Mouse (Mus musculus) limb, embryonic 15.5 days (tissue): ENCODE data around the gene Amer2. TPM values are rescaled to one million over a fixed set of nuclear protein-coding genes. Genes with fewer than 3 reads are reported as not detected.

Experiments
- ATAC-seq: fragments of 200-750 bp; cut with Nextera tagmentation; 2 replicates; pipeline ENCODE4 v1.8.0; 2017; ENCODE audit warnings: low read depth, moderate TSS enrichment; ENCODE audit not compliant: insufficient number of reproducible peaks, low FRiP score, low TSS enrichment
- H3K27ac ChIP-seq: fragments of 300-500 bp; sonication (generic); 2 replicates; pipeline ENCODE4 v1.5.1; 2015; ENCODE audit warnings: moderate library complexity, mild to moderate bottlenecking, inconsistent platforms
- H3K27me3 ChIP-seq: fragments of 300-500 bp; sonication (generic); 2 replicates; pipeline ENCODE4 v1.6.1; 2015; ENCODE audit warnings: inconsistent platforms
- H3K36me3 ChIP-seq: fragments of 300-500 bp; sonication (generic); 2 replicates; pipeline ENCODE4 v1.6.1; 2015; ENCODE audit warnings: inconsistent platforms
- H3K4me1 ChIP-seq: fragments of 300-500 bp; sonication (generic); 2 replicates; pipeline ENCODE4 v1.6.1; 2015; ENCODE audit warnings: inconsistent platforms
- H3K4me2 ChIP-seq: fragments of 300-500 bp; sonication (generic); 2 replicates; pipeline ENCODE4 v1.6.1; 2015; ENCODE audit warnings: mild to moderate bottlenecking, inconsistent platforms
- H3K4me3 ChIP-seq: fragments of 300-500 bp; sonication (generic); 2 replicates; pipeline ENCODE4 v1.5.1; 2015; ENCODE audit warnings: mild to moderate bottlenecking, inconsistent platforms
- H3K9ac ChIP-seq: fragments of 300-500 bp; sonication (generic); 2 replicates; pipeline ENCODE4 v1.6.1; 2015; ENCODE audit warnings: inconsistent platforms
- H3K9me3 ChIP-seq: fragments of 300-500 bp; sonication (generic); 2 replicates; pipeline ENCODE4 v1.6.1; 2016; ENCODE audit warnings: inconsistent platforms
- WGBS: fragments of 180-500 bp; shearing (Covaris S2); methylation state at CpG from one replicate; pipeline ENCODE4 v1.1.7; 2015; 5-methylcytosine and 5-hydroxymethylcytosine counted together
- polyA plus RNA-seq: library from polyadenylated mRNA; unstranded; fragments of >200 nt; fragmentation: Nextera tagmentation; extraction: Ambion mirVana; gene quantifications from 2 replicates; pipeline ENCODE4 v1.2.1, GENCODE M21; 2015

The Amer2 gene
- polyA plus RNA-seq, 1 experiment from 2014 or later: 1.2 TPM

GRCm38 (mm10) chr14:60397321-60397720, 24.3 kb downstream of the Amer2 start:
- no peaks in the 10 kb centered on the region for H3K36me3 ChIP-seq
- 77% methylated on average over 4 of the region's 4 CpGs for WGBS

GRCm38 (mm10) chr14:60398861-60399260, 25.8 kb downstream of the Amer2 start:
- H3K27me3 ChIP-seq: 0 out of 2 replicates have a peak, but pooled peaks cover 2% of the 10 kb centered on the region
- 50% methylated on average over 7 of the region's 7 CpGs for WGBS
- no peak overlapping the region for H3K9ac ChIP-seq
- no peak overlapping the region for H3K27ac ChIP-seq
- H3K4me2 ChIP-seq: no peak overlapping the region
- H3K4me3 ChIP-seq: no peak overlapping the region
- no peaks in the 10 kb centered on the region for H3K4me1 ChIP-seq
- H3K36me3 ChIP-seq: no peaks in the 10 kb centered on the region
- no peak for ATAC-seq
- H3K9me3 ChIP-seq: no peaks in the 10 kb centered on the region

More at GRCm38 (mm10) chr14:60397321-60397720, 24.3 kb downstream of the Amer2 start:
- H3K9me3 ChIP-seq: no peaks in the 10 kb centered on the region
- no peak overlapping the region for H3K9ac ChIP-seq
- no peaks in the 10 kb centered on the region for H3K4me1 ChIP-seq
- H3K4me2 ChIP-seq: no peak overlapping the region
- H3K27me3 ChIP-seq: 0 out of 2 replicates have a peak, but pooled peaks cover 2% of the 10 kb centered on the region
- ATAC-seq: no peak
- H3K4me3 ChIP-seq: no peak overlapping the region
- no peak overlapping the region for H3K27ac ChIP-seq

GRCm38 (mm10) chr14:60403228-60403627, 30.2 kb downstream of the Amer2 start:
- ATAC-seq: no peak
- whole genome bisulfite sequencing: 75% methylated on average over 2 of the region's 2 CpGs
- H3K27ac ChIP-seq: no peak overlapping the region
- H3K9me3 ChIP-seq: no peaks in the 10 kb centered on the region
- H3K27me3 ChIP-seq: 0 out of 2 replicates have a peak, but pooled peaks cover 2% of the 10 kb centered on the region
- H3K36me3 ChIP-seq: no peaks in the 10 kb centered on the region
- no peak overlapping the region for H3K9ac ChIP-seq
- 0 out of 2 replicates have a peak, but pooled peaks cover 5% of the 10 kb centered on the region for H3K4me1 ChIP-seq
- no peak overlapping the region for H3K4me3 ChIP-seq
- no peak overlapping the region for H3K4me2 ChIP-seq

GRCm38 (mm10) chr14:60405829-60406228, 32.8 kb downstream of the Amer2 start:
- H3K4me2 ChIP-seq: no peak overlapping the region
- peaks cover 13% of the 10 kb centered on the region; the same call in 1 of the 2 replicates for H3K4me1 ChIP-seq
- WGBS: 43% methylated on average over 2 of the region's 2 CpGs
- no peak overlapping the region for H3K9ac ChIP-seq
- no peaks in the 10 kb centered on the region for H3K36me3 ChIP-seq
- no peak overlapping the region for H3K4me3 ChIP-seq
- no peak for ATAC-seq
- no peaks in the 10 kb centered on the region for H3K27me3 ChIP-seq
- no peak overlapping the region for H3K27ac ChIP-seq
- no peaks in the 10 kb centered on the region for H3K9me3 ChIP-seq

GRCm38 (mm10) chr14:60406543-60406942, 33.5 kb downstream of the Amer2 start:
- ATAC-seq: no peak

GRCm38 (mm10) chr14:60407319-60407718, 34.3 kb downstream of the Amer2 start:
- Histone ChIP-seq H3K27ac (no peak overlapping the region), H3K4me3 (no peak overlapping the region), H3K27me3 (no peaks in the 10 kb centered on the region), H3K4me1 (peaks cover 13% of the 10 kb centered on the region; the same call in 1 of the 2 replicates), H3K4me2 (no peak overlapping the region), H3K36me3 (no peaks in the 10 kb centered on the region), H3K9ac (no peak overlapping the region), H3K9me3 (no peaks in the 10 kb centered on the region)
- no peak for ATAC-seq
- WGBS: 49% methylated on average over 9 of the region's 9 CpGs

More at GRCm38 (mm10) chr14:60406543-60406942, 33.5 kb downstream of the Amer2 start:
- H3K27me3 ChIP-seq: no peaks in the 10 kb centered on the region
- H3K9ac ChIP-seq: no peak overlapping the region
- H3K27ac ChIP-seq: no peak overlapping the region
- WGBS: 87% methylated on average over 5 of the region's 5 CpGs
- H3K9me3 ChIP-seq: no peaks in the 10 kb centered on the region
- H3K4me2 ChIP-seq: no peak overlapping the region
- H3K36me3 ChIP-seq: no peaks in the 10 kb centered on the region
- peaks cover 13% of the 10 kb centered on the region; the same call in 1 of the 2 replicates for H3K4me1 ChIP-seq
- H3K4me3 ChIP-seq: no peak overlapping the region

GRCm38 (mm10) chr14:60409702-60410491, 36.8 kb downstream of the Amer2 start:
- no peak overlapping the region for H3K9ac ChIP-seq
- peaks cover 22% of the 10 kb centered on the region for H3K4me1 ChIP-seq
- no peaks in the 10 kb centered on the region for H3K36me3 ChIP-seq
- no peak for ATAC-seq
- 14% methylated on average over 12 of the region's 12 CpGs for WGBS
- H3K9me3 ChIP-seq: no peaks in the 10 kb centered on the region
- H3K27ac ChIP-seq: no peak overlapping the region
- no peak overlapping the region for H3K4me2 ChIP-seq
- no peaks in the 10 kb centered on the region for H3K27me3 ChIP-seq
- no peak overlapping the region for H3K4me3 ChIP-seq

- no peak for ATAC-seq
- 67% methylated on average over 6 of the region's 6 CpGs for WGBS
- H3K4me2 ChIP-seq: no peak overlapping the region
- H3K4me3 ChIP-seq: no peak overlapping the region
- no peak overlapping the region for H3K27ac ChIP-seq
- H3K36me3 ChIP-seq: no peaks in the 10 kb centered on the region
- no peaks in the 10 kb centered on the region for H3K9me3 ChIP-seq
- H3K27me3 ChIP-seq: no peaks in the 10 kb centered on the region
- H3K9ac ChIP-seq: no peak overlapping the region
- H3K4me1 ChIP-seq: peaks cover 24% of the 10 kb centered on the region
These were observed 38.2 kb downstream of the Amer2 start for GRCm38 (mm10) chr14:60411229-60411628.

GRCm38 (mm10) chr14:60414691-60415090, 41.6 kb downstream of the Amer2 start:
- Histone ChIP-seq H3K9ac (no peak overlapping the region), H3K4me3 (no peak overlapping the region), H3K4me2 (0 out of 2 replicates have a peak overlapping the region, but pooled peaks have one; percentile 13), H3K9me3 (no peaks in the 10 kb centered on the region), H3K27me3 (no peaks in the 10 kb centered on the region), H3K36me3 (no peaks in the 10 kb centered on the region), H3K27ac (0 out of 2 replicates have a peak overlapping the region, but pooled peaks have one; percentile 17), H3K4me1 (peaks cover 16% of the 10 kb centered on the region)
- WGBS: 51% methylated on average over 8 of the region's 8 CpGs
- no peak for ATAC-seq

- Histone ChIP-seq H3K4me3 (no peak overlapping the region), H3K27me3 (no peaks in the 10 kb centered on the region), H3K4me2 (no peak overlapping the region), H3K4me1 (peaks cover 11% of the 10 kb centered on the region), H3K9me3 (no peaks in the 10 kb centered on the region), H3K9ac (no peak overlapping the region), H3K36me3 (no peaks in the 10 kb centered on the region), H3K27ac (no peak overlapping the region)
- no peak for ATAC-seq
- WGBS: 75% methylated on average over 5 of the region's 5 CpGs
These were observed 44.9 kb downstream of the Amer2 start for GRCm38 (mm10) chr14:60417924-60418323.

GRCm38 (mm10) chr14:60422920-60423319, 49.9 kb downstream of the Amer2 start:
- ATAC-seq: no peak
- Histone ChIP-seq H3K9ac (no peak overlapping the region), H3K4me3 (no peak overlapping the region), H3K4me2 (no peak overlapping the region), H3K4me1 (peaks cover 1% of the 10 kb centered on the region; the same call in 1 of the 2 replicates), H3K27ac (no peak overlapping the region), H3K9me3 (no peaks in the 10 kb centered on the region), H3K36me3 (no peaks in the 10 kb centered on the region), H3K27me3 (no peaks in the 10 kb centered on the region)
- WGBS: 96% methylated on average over 2 of the region's 2 CpGs

GRCm38 (mm10) chr14:60424174-60424573, 51.1 kb downstream of the Amer2 start:
- Histone ChIP-seq H3K4me1 (peaks cover 3% of the 10 kb centered on the region; the same call in 1 of the 2 replicates), H3K9me3 (no peaks in the 10 kb centered on the region), H3K9ac (no peak overlapping the region), H3K4me3 (no peak overlapping the region), H3K4me2 (no peak overlapping the region), H3K27ac (no peak overlapping the region), H3K27me3 (no peaks in the 10 kb centered on the region), H3K36me3 (no peaks in the 10 kb centered on the region)
- no peak for ATAC-seq
- 31% methylated on average over 3 of the region's 3 CpGs for WGBS
